Comparison of ENCODE assay signal across 1 mouse cellular context in genomic region chr19:4478190-4478516, GRCm38 (mm10).
TF ChIP-seq lines count a peak whose summit lies in the region.

No protein-coding gene starts in this region.

TF ChIP-seq in MEL, 35 proteins besides CTCF, POLR2A, EP300 and RAD21:
- TF ChIP-seq TBP (IDR thresholded peaks at IDR 0.05; ENCODE audit: low read depth, low read length) (0 out of 2 replicates have a peak, but pooled peaks have one; percentile 23), MAZ (IDR thresholded peaks at IDR 0.05; ENCODE audit: low read depth, low read length) (no peak), NELFE (IDR thresholded peaks at IDR 0.05; ENCODE audit: low read depth, low read length) (no peak), CHD1 (IDR thresholded peaks at IDR 0.05; ENCODE audit: low read depth, low read length) (no peak), MYC (IDR thresholded peaks at IDR 0.05; ENCODE audit: low read depth, low read length) (no peak), ZNF384 (IDR thresholded peaks at IDR 0.05; ENCODE audit: low read depth, low read length) (peak; percentile 34; the same call in 1 of the 2 replicates)
